Comparison of ENCODE assay signal across 7 mouse cellular contexts in the genomic region with DNA sequence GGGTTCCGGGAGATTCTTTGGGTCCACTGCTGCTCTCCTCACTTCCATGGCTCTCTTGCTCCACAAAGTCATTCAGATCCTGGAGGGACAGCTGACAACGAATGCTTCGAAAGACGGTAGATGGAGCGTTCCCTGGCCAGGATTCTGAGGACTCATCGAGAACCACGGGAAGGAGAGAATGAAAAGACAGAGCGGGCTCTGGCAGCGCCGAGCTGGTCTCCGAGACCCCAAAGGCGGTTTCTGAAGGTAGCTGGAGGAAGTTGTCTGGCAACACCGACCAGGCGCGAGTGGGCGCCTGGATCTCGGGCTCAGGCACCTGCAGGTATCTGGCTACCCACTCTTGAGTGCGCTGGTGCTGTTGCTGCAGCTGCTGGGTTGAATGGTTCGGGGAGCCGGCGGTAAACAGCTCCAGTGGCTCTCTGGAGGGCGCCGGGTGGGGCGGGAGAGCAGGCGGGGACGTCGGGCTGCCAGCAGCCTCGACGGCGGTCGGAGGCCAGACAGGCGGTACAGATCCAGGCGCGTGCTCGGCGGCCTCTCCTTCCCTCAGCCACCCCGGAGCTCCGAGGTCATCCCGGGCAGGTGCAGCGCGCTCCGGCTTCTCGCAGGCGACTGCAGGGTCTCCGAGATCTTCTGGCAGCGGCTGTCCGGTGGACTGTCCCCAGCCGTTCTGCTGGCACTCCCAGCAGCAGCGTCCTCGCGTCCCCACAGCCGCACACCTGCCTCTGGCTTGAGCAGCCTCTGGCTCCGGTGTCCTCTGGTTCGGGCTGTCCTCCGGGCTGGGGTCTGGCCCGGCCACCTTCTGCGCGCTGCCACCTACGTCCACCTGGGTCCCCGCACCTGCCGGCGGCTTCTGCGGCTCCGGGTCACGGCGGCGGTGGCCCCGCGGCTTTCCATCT. TPM values are rescaled to one million over a fixed set of nuclear protein-coding genes. Genes with fewer than 3 reads are reported as not detected.
DNase-seq lines count a peak whose midpoint lies in the region; ATAC-seq lines count a peak whose summit lies in the region.

No protein-coding gene starts in this region.

- no peaks in the 10 kb centered on the region for H3K36me3 ChIP-seq in forebrain, embryonic 13.5 days (ENCODE audit: poor library complexity, severe bottlenecking)
- no peaks in the 10 kb centered on the region for H3K36me3 ChIP-seq in kidney, embryonic 16.5 days (ENCODE audit: insufficient read depth, low read length)
- no peaks in the 10 kb centered on the region for H3K36me3 ChIP-seq in midbrain, embryonic 14.5 days (ENCODE audit: control insufficient read depth, insufficient read depth, low read length)

- peak overlapping the region; percentile 51 for H3K4me3 ChIP-seq in forebrain, embryonic 13.5 days
- H3K4me3 ChIP-seq in kidney, embryonic 16.5 days (ENCODE audit: low read length) = peak overlapping the region; percentile 64
- H3K4me3 ChIP-seq in midbrain, embryonic 14.5 days (replicated peaks; ENCODE audit: low read depth, low read length) = peak overlapping the region; percentile 46

- H3K27ac ChIP-seq in forebrain, embryonic 13.5 days = no peak overlapping the region
- no peak overlapping the region; the same call in 1 of the 2 replicates for H3K27ac ChIP-seq in kidney, embryonic 16.5 days (ENCODE audit: low read length)
- H3K27ac ChIP-seq in midbrain, embryonic 14.5 days (replicated peaks; ENCODE audit: low read depth, low read length) = no peak overlapping the region

- ATAC-seq in forebrain, embryonic 13.5 days = peak; percentile 22; the same call in 1 of the 2 replicates
- peak; percentile 16; the same call in 1 of the 2 replicates for ATAC-seq in kidney, embryonic 16.5 days (ENCODE audit: low FRiP score, low TSS enrichment)
- ATAC-seq in midbrain, embryonic 14.5 days (ENCODE audit: low FRiP score, low TSS enrichment) = 0 out of 2 replicates have a peak, but pooled peaks have one; percentile 11

- H3K9me3 ChIP-seq in forebrain, embryonic 13.5 days (replicated peaks) = no peaks in the 10 kb centered on the region
- no peaks in the 10 kb centered on the region for H3K9me3 ChIP-seq in kidney, embryonic 16.5 days (ENCODE audit: low read length)
- no peaks in the 10 kb centered on the region for H3K9me3 ChIP-seq in midbrain, embryonic 14.5 days (ENCODE audit: control insufficient read depth, low read length)

- peak; percentile 8 for DNase-seq in right cerebral cortex, postnatal 4 days
- no peak for DNase-seq in right cerebral cortex, postnatal 14 days
- DNase-seq in midbrain, embryonic 14.5 days = peak; percentile 35
- no peak for DNase-seq in urinary bladder, postnatal 36 days (ENCODE audit: low spot score in 2 of 2)
- no peak for DNase-seq in adrenal gland, adult 8-10 months

- peaks cover 84% of the 10 kb centered on the region for H3K27me3 ChIP-seq in forebrain, embryonic 13.5 days
- H3K27me3 ChIP-seq in kidney, embryonic 16.5 days (ENCODE audit: insufficient read depth, low read length) = peaks cover 46% of the 10 kb centered on the region
- H3K27me3 ChIP-seq in midbrain, embryonic 14.5 days (ENCODE audit: control insufficient read depth, insufficient read depth, low read length) = peaks cover 56% of the 10 kb centered on the region

- 3% methylated on average over 60 of the region's 69 CpGs for WGBS in forebrain, embryonic 13.5 days
- WGBS in kidney, embryonic 16.5 days = 2% methylated on average over 68 of the region's 69 CpGs
- WGBS in midbrain, embryonic 14.5 days = 3% methylated on average over 69 of the region's 69 CpGs

- H3K4me1 ChIP-seq in forebrain, embryonic 13.5 days = peaks cover 20% of the 10 kb centered on the region
- peaks cover 36% of the 10 kb centered on the region for H3K4me1 ChIP-seq in kidney, embryonic 16.5 days (ENCODE audit: insufficient read depth, low read length)
- H3K4me1 ChIP-seq in midbrain, embryonic 14.5 days (ENCODE audit: control insufficient read depth, insufficient read depth, low read length) = peaks cover 12% of the 10 kb centered on the region

- peak overlapping the region; percentile 55; the same call in 1 of the 2 replicates for H3K9ac ChIP-seq in forebrain, embryonic 13.5 days
- peak overlapping the region; percentile 67 for H3K9ac ChIP-seq in kidney, embryonic 16.5 days (replicated peaks; ENCODE audit: low read length)
- H3K9ac ChIP-seq in midbrain, embryonic 14.5 days (replicated peaks; ENCODE audit: low read length) = peak overlapping the region; percentile 39; the same call in 1 of the 2 replicates

- H3K4me2 ChIP-seq in forebrain, embryonic 13.5 days = peak overlapping the region; percentile 96
- peak overlapping the region; percentile 94 for H3K4me2 ChIP-seq in kidney, embryonic 16.5 days (replicated peaks; ENCODE audit: low read depth, low read length)
- peak overlapping the region; percentile 91 for H3K4me2 ChIP-seq in midbrain, embryonic 14.5 days (ENCODE audit: low read length)

RNA-seq across cellular contexts. Expression of a gene that starts 0.9 kb away (rescaled TPM):
- polyA plus RNA-seq in forebrain, embryonic 13.5 days (2015; fragmentation: Nextera tagmentation; extraction: Ambion mirVana) = not detected in 2 replicates
- polyA plus RNA-seq in kidney, embryonic 16.5 days (2015; fragmentation: Nextera tagmentation; extraction: Ambion mirVana) = 1.4 and 1.7 TPM in 2 replicates
- polyA plus RNA-seq in midbrain, embryonic 14.5 days (2014; fragmentation: Nextera tagmentation; extraction: Ambion mirVana) = 0.09 TPM in 1 of 2 replicates, not detected in the other
- under 1 TPM; 0.06 to 0.22 (median 0.10) TPM for total RNA-seq in adrenal gland, adult 8-10 months (2022)

RNA-seq across cellular contexts. Expression of a gene that starts 49.3 kb away (rescaled TPM):
- 201 and 207 TPM in 2 replicates for polyA plus RNA-seq in forebrain, embryonic 13.5 days (2015; fragmentation: Nextera tagmentation; extraction: Ambion mirVana)
- 216 and 232 TPM in 2 replicates for polyA plus RNA-seq in kidney, embryonic 16.5 days (2015; fragmentation: Nextera tagmentation; extraction: Ambion mirVana)
- polyA plus RNA-seq in midbrain, embryonic 14.5 days (2014; fragmentation: Nextera tagmentation; extraction: Ambion mirVana) = 103 and 171 TPM in 2 replicates
- total RNA-seq in adrenal gland, adult 8-10 months (2022) = 10 to 100 TPM; 40.3 to 44.5 (median 42.4) TPM

Comparison
In these comparisons a context has a peak if more than half of its experiments do, and no peak if none do; other contexts are left out.
1. DNase-seq: peak in right cerebral cortex, postnatal 4 days (single experiment) and midbrain, embryonic 14.5 days (single experiment); none in right cerebral cortex, postnatal 14 days (single experiment), urinary bladder, postnatal 36 days (0 of 2) and adrenal gland, adult 8-10 months (single experiment).
2. Peak in every context shown above with its lines, with median percentiles within 50 percentile points of each other: ATAC-seq, H3K4me2 ChIP-seq, H3K4me3 ChIP-seq and H3K9ac ChIP-seq.